Mouse (Mus musculus) testis, adult 10 weeks (tissue): Measurements from ENCODE around the gene Prkd3. TPM values are rescaled to one million over a fixed set of nuclear protein-coding genes. Genes with fewer than 3 reads are reported as not detected.

Source experiments
- polyA plus RNA-seq: library from polyadenylated mRNA; stranded (reverse); fragments of 350-450 nt; fragmentation: Illumina TruSeq; extraction: RNeasy Lipid Tissue Mini Kit (QIAGEN cat#74804); gene quantifications from one replicate; pipeline ENCODE4 v1.2.3, GENCODE M21; 2014; ENCODE audit warnings: low read depth, low replicate concordance

Gene Prkd3
- polyA plus RNA-seq = 17.7 TPM

DNA sequence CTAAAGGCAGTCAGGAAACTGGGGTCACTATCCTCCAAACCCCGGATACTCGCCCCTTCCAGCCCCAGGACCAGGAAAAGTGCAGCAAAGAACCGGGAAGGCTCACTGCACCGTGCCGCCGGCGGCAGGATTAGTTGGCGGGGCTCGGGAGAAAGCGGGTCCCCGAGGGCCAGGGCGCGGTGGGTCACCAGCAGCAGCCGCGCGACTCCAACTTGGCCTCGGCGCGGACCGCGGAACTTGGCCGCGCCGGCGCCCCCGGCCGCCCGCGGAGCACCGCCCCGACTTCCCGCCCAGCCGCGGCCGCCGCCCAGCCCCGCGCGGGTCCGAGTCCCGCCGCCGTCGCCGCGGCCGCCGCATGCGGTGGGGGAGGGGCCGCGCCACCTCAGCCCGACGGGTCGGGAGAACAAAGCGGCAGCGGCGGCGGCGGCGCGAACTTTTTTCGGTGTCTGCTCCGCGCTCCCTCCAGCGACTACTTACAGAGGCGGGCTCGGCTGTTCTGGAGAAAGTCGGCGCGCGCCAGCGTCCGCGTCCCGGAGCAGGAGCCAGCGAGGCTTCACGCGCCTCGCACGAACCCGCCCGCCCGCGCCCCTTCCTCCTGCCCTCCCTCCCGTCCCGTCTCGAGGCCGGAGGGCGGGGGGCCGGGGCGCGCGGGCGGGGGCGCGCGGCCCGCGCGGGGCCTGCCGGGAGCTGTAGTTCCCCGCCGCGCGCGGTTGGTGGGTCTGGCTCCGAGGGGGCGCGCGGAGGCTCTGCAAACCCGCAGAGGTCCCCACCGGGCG, at the start of gene Prkd3:
Gene Prkd3 (minus strand): TSS at position 609 of the 776 bp plus-strand sequence.

DNA sequence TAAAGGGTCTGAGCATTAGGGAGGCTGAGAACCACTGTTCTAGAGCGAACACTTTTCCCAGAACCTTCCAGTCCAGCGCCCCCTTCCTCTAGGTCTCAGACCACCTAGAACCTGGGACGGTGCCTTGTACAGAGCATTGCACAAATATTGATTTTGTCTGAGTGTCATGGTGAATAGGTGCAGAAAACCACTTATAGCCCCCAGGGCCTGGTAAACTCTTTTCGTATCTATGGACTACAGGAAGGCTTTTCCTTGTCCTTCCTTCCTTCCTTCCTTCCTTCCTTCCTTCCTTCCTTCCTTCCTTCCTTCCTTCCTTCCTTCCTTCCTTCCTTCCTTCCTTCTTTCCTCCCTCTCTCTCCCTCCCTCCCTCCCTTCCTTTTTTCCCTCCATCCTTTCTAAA, 31.0 kb upstream of the Prkd3 start, which contains the start of gene Qpct:
Gene Qpct (plus strand): TSS at position 301 of the 400 bp plus-strand sequence.

DNA sequence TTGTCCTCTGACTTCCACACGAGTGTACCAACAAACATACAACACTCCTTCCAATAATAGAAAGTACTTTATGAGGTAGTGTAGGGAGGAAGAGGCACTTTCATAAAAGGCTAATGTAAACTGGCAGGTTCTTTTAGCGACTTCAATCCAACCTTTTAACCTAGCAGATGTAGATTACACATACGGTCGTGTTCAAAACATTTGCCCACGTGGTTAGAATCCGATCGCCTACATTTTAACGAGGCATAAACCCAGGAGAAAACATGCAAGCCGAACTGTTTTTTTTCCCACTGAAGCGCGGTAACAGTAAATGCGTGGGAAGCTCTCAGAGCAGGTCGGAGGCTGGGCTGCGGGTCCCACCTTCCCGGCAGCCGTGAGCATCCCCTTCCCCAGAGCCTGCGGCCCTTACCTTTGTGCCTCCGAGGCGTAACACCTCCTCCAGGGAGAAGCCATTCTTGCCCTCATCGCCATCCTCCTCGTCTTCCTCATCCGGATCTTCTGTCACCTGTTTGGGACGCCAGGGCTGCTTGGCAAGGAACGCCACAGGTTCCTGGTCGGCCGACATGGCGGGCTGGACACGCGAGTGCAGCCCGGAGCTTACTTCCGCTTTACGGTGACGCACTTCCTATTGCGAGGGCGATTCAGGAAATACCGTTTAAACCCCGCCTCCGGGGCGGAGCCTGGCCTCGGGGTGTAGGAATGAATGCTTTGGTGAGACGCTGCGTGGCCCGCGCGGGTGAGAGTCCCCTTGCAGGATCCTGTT, 84.0 kb downstream of the Prkd3 start, which contains the start of the genes Cebpz and Ndufaf7:
Gene Cebpz (minus strand): TSS at position 601 of the 763 bp plus-strand sequence.
Gene Ndufaf7 (plus strand): TSS at position 671 of the 763 bp plus-strand sequence.

DNA sequence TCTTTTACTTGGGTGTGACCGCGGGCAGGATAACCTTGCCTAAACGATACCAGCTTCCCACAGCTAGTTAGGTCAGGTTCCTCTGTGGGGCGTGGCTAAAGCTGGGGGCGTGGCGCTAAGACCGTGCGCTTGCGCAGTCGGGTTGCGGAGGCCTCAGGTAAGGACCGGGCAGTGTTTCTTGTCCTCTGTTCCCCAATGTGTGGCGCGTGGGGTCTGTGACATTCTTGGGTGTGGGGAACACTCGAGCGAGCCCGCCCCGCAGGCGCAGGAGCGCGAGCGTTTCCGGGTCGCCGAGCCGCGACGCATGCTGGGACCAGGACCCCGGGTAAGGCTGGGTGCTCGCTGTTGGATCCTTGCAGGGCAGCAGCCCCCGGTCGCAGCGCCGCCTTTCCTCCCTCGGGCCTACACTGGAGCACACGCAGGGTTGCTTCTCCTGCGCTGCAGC, 104.2 kb downstream of the Prkd3 start, which contains the start of gene Cebpzos:
Gene Cebpzos (plus strand): TSS at position 132 of the 445 bp plus-strand sequence.

DNA sequence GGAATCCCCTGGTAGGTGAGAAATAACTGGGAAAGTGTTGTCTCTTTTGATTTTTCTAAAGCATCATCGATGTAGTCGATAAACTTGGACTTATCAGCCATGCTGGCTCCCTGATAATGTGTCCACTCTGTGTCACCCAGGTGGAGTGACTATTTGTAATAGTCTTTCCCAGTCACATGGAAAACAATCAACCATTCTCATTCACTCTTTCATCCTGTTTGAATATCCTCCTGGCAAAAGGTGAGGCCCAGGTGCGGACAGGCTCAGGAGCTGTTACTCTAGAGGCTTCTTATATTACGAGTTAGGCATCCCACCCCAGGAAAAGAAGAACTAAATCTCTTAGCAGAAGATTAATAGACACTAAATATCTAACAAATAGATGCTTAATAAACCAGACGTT, 113.7 kb downstream of the Prkd3 start, which contains the start of gene Sult6b1:
Gene Sult6b1 (minus strand): TSS at position 101 of the 400 bp plus-strand sequence.

Other genes starting within 250 kb of the Prkd3 start
- 12.4 TPM for gene Heatr5b, start 185.5 kb downstream of the Prkd3 start, polyA plus RNA-seq
- 33.4 TPM for gene Gpatch11, start 185.2 kb downstream of the Prkd3 start, polyA plus RNA-seq
- gene Eif2ak2, start 138.2 kb downstream of the Prkd3 start, polyA plus RNA-seq = 22.7 TPM
- 2.1 TPM for gene Sult6b1, start 113.8 kb downstream of the Prkd3 start, polyA plus RNA-seq
- 26.6 TPM for gene Cebpzos, start 104.3 kb downstream of the Prkd3 start, polyA plus RNA-seq
- 53.9 TPM for gene Cebpz, start 83.8 kb downstream of the Prkd3 start, polyA plus RNA-seq
- 67.9 TPM for gene Ndufaf7, start 83.7 kb downstream of the Prkd3 start, polyA plus RNA-seq
- gene Qpct, start 31.1 kb upstream of the Prkd3 start, polyA plus RNA-seq = 86.1 TPM